Mouse (Mus musculus) left cerebral cortex, adult 18-20 months (tissue): Measurements from ENCODE around the gene Izumo1. TPM values are rescaled to one million over a fixed set of nuclear protein-coding genes. Genes with fewer than 3 reads are reported as not detected.

Source experiments
- DNase-seq, 2 experiments: peaks; one replicate each; pipeline ENCODE4 v3.0.0; 2021 to 2022; ENCODE audit warnings: low spot score in 2 of 2, mixed read lengths in 1 of 2
- long read RNA-seq, 2 experiments: library from polyadenylated mRNA; stranded (forward); transcript quantifications; one replicate each; pipeline ENCODE4 v2.0.0; 2021
- total RNA-seq, 2 experiments: library from RNA; stranded (reverse); gene quantifications; 2 replicates each; pipeline ENCODE4 v1.2.3; 2021

Gene Izumo1
- under 1 TPM in 1 of 2 experiments, not detected in 1; 0.21 TPM for total RNA-seq
- long read RNA-seq, experiment 1 = 0 reads
- long read RNA-seq, experiment 2 = 0 reads

DNA sequence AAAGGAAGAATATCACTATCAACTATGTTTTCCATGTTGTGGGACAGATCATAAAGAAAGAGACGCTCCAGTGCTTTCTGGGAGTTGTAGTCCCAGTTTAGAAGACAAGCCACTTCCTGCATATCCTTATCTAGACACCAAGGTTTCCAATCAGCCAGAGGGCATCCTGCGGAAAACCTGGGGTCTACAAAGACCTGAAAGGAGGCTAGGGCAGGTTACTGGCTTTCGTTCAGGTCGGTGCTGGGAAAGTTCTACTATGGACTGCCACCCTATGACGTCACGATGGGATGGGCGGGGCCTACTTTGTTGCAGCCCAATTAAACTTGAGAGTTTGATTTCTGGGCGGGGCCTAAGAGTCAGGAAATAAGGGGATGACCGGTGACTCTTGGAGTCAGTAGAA is at the start of gene Izumo1:
Gene Izumo1 (plus strand): TSS at position 369 of the 400 bp plus-strand sequence.
- DNase-seq = no peak

DNA sequence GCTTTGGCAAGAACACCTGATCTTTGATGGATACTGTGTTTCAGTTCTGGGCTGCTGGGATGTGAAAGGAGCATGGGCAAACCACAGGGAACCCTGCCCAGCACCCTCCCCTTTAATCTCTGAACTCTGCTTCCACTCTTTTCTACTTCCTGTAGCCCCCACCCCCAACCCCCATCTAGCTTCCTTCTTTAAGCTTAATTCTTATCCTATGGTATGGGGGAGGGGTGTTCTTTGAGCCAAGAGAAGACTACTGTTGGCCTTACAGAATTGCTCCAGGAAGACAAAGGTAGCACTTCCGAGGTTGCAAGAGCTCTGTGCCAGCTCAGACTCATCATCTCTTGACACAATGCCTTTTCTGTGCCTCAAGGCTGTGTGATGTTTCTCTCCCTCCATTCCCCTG is 49.6 kb upstream of the Izumo1 start:
- DNase-seq = no peak

DNA sequence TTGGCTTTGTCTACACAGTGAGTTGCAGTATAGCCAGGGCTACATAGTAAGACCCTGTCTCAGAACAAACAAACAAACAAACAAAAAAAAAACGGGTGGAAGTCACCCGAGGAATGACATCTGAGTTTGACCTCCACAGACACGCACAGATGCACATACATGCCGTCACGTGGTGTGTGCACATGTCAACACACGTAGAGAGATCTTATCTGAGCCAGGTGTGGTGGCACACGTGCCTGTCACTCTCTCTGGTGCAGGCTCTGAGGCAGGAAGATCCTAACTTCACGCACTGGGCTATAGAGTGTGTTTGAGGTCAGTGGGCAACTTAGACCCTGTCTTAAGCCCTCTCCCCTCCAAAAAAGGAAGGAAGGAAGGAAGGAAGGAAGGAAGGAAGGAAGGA is 47.7 kb upstream of the Izumo1 start:
- no peak for DNase-seq

DNA sequence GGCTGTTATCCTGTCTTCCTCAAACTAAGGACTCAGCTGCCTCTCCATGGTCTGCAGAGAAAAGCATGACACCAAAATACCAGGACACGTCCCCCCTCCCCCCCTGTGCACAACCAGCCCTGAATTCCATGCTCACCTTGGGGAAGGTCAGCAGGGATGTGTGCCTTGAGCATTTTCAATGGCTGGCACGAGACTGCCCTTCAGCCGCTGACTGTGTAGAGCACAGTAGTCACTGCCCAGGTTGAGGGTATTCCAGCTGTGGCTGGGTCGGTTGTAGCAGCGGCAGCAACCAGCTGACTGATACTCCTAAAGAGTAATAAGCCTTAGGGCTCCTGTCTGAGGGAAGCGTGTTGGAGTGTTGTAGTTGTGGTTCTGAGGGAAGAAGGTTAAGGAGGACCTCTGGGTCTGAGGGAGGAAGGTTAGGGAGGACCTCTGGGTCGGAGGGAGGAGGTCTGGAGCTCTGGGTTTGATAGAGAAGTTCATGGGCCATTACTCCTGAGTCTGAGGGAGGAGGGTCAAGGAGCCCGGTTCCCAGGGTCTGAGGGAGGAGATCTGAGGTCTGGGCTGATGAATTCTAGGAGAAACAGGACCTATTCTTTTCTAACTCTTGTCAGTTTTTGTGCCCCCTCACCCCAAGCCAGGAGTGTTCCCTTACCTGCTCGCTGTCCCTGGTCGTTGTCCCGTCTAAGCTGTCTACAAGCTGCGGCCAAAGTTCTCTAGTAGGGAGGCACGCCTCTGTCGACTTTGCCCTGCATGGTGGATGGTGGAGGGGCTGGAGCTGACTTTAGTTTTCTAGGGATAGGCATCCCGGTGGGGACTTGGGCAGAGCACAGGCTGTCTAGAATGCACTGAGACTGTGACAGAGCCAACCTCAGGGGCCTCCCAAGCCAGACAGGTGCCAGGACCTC is 46.9 kb upstream of the Izumo1 start:
- no peak for DNase-seq

DNA sequence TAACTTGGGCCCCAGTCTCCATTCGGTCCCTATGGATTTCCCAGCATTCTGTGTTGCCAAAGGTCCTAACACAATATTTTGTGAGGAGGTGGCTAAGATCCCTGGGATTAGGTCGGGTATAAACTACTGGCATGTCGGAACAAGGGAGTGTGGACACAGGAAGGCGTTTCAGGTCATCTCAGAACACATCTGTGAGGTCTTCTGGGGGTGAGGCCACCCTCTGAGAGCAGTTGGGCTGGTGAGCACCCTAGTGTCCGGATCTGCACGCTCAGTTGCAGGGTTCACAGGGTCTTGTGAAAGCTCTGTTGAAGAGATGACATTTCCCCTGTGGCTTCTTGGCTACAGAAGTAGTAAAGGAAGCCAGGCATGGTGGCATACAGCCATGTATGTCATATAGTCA is 35.7 kb upstream of the Izumo1 start:
- no peak for DNase-seq

DNA sequence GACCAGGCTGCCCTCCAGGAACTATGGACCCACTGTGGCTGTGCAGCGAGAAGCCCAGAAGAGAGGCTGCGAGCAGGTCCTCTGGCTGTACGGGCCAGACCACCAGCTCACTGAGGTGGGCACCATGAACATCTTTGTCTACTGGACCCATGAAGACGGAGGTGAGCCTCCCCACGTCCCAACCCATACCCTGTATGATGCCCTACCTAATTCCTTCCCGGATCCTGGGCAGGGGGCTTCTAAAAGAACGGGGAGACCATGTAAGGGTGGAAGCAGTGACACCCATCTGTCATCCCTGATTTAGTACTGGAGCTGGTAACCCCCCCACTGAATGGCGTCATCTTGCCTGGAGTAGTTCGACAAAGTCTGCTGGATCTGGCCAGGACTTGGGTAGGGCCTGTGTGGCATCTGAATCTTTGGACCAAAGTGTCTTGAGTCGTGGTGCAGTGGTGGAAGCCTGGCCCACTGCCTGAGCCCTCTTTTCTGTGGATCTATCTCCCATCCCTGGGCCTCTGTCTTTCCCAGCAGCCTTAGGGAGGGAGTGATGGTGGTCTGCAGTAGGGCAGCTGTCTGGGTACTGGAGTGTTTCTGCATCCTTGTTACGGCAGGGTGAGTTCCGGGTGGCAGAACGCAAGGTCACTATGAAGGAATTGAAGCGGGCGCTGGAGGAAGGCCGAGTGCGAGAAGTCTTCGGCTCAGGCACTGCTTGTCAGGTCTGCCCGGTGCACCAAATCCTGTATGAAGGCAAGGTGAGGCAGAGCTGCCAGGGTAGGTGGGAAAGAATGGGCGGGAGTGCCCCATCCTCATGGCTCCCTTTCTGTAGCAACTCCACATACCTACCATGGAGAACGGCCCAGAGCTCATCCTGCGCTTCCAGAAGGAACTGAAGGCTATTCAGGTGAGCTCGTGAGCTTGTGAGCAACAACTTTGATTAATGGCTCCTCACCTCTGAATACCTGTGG is 33.7 kb upstream of the Izumo1 start:
- DNase-seq = no peak

DNA sequence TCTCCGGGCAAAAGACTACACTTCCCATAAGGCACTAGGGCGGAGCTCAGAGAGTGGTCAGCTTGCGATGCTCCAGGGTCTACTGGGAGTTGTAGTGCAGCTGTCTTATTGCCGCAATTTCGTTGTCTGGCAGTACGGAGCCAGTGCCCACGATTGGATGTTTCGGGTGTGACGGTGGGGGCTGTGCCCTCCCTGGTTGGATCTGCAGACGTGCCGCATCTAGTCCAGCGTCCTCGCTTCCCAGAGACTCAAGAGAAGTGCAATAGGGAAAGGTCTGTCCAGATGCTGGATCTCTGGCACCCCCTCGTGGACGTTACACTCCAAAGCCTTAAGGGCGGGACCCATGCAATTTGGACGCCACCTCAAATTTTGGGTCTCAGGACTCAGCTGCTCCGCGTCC is 32.4 kb upstream of the Izumo1 start:
- peak; percentile 92 to 97 for DNase-seq

DNA sequence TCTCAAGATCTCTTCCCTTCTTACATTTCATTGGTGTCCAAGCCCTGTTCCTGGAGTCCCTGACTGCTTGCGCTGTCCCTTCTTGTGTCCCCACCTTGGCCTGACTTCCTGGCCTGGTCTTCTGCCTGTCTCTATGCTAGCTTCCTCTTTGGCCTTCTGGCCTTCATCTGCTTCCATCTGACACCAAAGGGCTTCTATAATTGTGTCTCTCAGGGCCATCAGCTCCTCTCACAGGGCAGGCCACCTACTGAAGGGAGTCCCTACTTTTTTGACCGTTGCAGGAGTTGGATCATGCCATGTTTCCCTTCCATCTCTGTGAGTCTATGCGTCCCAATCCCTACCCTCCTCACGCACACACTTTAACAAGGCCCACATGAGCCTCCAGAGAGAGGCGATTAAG is 31.7 kb upstream of the Izumo1 start:
- no peak for DNase-seq

DNA sequence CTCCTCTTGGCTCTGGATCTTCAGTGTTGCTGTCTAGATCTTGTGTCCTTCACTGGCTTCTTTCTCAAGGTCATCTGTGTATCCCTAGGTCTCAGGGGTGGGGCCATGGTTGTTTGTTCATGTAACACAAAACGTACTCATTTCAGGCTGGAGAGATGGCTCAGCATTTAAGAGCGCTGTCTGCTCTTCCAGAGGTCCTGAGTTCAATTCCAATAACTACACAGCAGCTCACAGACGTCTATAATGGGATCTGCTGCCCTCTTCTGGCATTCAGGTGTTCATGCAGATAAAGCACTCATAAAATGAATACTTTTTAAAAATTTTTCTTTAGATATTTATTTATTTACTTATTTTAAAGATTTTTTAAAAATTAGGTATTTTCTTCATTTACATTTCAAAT is 30.7 kb upstream of the Izumo1 start:
- DNase-seq = no peak

DNA sequence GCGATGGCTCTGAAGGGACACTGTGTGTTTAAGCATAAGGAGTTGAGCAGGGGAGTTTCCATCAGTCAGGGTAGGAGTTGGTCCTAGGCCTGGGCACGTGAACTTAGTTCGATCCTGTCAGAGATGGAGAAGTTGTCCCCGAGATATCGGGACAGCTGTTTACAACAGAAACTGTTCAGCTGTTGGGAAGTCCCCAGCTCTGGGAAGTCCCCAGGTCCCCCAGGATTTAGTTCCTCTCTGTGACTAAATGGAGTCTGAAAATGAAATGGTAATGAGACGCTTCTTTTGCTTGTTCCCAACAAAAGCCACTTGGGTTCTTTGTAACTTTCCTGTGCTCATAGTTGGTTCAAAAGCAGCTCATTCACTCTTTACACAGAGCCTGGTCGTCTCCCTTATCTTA is 29.7 kb upstream of the Izumo1 start:
- DNase-seq = no peak

DNA sequence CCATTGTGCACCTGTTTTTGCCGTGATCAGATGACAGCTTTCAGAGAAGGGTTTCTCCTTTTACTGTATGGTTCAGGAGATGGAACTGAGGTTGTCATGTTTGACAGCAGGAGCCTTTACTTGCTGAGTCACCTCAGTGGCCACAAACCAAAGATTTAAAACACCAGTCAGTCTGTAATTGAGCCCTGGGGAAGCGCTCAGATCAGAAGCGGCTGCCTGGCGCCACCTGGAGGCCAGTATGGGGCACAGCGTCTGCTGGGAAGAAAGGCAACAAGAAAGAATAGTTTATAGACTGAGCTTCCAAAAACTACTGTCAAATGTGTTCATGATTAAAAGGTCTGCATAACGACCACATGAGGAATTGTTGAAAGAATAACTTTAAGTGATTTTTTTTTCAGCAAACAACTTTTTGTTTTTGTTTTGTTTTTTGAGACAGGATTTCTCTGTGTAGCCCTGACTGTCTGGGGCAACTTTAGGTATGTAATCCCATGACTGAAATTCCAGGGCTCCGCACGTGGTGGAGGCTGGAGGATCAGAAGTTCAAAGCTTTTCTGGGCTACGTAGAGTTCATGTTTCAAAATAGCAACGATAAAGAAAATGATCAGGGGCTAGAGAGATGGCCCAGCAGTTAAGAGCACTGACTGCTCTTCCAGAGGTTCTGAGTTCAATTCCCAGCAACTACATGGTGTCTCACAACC is 28.3 kb upstream of the Izumo1 start:
- peak; percentile 76 to 78 for DNase-seq

DNA sequence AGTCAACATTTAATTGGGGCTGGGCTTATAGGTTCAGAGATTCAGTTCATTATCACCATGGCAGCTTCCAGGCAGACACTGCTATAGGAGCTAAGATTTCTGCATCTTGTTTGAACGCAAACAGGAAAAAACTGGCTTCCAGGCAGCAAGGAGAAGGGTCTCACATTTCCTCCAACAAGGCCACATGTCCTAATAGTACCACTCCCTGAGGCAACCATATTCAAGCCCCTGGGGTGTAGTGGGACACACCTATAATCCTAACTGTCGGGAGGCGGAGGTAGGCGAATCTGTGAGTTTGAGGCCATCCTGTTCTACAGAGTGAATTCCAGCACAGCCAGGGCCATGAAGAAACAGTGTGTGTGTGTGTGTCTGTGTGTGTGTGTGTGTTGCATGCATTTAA is 26.4 kb upstream of the Izumo1 start:
- DNase-seq = no peak

DNA sequence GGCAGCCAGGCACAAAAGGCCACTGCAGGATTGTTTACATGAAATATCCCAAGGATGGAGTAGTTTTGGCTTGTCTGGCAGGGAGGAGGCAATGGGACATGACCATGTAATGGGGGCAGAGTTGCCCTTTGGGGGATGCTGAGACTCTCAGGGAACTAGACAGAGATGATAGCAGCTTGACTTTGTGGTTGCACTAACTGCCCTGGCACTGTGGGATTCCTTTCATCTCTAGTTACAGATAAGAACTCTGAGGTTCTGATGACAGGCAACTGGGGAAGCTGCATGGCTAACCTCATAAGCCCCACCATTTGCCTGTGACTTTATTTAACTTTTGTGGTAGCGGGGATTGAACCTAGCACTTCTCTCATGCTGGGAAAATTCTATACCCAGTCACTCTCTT is 25.5 kb upstream of the Izumo1 start:
- no peak for DNase-seq

DNA sequence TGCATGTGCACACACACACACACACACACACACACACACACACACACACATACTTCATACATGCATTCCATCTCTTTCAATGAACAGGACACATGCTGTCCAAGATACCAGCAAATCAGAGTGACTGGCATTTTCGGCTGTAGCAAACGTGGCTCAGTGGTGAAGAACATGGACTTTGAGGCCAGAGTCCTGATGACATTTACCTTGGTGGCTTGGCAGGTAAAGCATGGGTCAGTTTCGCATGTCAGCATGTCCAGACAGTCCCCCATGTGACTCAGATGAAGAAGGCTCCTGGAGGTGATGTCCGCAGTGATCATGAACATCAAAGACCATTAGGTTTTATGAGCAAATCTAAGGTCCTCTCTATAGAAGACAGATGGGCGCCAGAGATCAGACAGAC is 24.6 kb upstream of the Izumo1 start:
- DNase-seq = no peak

DNA sequence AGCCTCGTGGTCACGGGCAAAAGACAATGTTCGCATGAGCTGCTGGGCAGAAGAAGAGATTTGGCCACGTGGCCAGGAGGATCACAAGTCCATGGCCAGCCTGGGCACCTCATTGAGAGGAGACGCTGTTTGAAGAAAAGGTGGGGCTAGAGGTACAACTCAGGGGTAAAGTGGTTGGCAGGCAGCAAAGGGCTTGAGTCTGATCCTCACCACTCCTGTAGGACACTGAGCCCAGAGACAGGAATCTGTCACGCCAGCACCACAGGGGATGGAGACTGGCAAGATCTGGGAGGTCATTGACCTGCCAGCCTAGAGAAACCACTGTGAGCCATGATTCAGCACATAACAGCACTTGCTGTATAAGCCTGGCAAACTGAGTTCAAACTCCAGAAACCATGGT is 24.1 kb upstream of the Izumo1 start:
- DNase-seq = no peak

DNA sequence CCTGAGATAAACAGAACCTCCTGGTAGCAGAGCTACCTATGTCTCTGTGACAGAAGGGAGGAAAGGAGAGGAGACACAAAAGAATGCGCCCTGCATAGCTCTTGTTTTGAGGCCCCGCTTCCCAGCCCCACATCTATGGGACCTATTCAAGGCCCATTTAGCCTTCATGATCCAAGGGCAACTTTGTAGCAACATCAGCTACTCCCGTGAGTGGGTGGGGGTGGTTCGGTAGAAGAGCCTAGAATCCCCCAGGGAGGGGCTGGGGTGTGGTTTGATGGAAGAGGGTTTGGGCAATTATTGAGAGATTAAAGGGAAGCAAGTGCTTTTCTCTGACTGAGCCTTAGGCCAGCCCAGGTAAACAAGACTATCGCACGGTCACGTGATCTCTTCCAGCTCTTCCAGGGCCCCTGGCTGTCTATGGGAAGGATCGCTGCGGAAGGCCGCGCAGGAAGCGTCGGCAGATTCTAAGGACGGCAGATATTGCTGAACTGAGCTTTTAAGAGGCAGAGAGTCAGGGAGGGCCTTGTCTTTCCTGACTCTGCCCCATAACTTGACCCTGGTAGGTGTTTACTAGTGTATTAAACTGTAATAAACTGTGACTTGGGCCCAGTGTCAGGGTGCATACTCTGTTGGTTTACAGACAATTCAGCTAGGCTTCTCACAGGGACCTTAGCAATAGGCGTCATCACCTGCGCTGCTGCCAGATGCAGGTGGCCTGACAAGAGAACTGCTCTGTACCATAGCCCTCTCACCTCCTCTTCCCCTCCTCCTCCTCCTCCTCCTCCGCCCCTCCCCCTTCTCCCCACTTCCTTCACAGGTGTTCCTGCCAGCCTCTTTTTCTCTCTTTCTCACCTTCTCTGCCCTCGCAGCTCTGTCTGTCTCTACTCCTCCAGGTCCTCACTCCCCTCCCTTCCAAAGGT is 22.4 kb upstream of the Izumo1 start:
- no peak for DNase-seq

DNA sequence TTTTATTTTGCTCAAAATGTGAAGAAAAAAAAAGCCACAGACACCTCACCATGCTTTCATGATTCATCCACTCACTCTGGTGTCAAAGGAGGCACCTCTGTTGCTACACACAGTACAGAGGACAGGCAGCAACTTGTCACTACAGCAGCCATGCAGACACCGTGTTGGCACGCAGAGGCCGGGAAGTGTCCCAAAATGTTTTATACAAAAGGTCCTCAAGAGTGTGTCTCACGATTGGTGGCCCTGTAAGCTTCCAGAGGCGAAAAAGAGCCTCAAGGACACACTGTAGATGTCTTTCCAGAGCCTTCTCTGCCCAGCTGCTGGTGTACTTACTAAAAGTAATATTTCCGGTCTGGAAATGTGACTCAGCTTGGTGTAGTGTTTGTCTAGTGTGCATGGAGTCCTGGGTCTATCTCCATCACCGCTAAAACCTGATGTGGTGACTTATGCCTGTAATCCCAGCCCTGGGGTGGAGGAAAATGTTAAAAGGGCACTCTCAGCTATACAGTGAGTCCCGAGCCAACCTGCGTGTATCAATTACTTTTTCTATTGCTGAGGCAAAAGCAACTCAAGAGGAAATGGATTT is 15.8 kb upstream of the Izumo1 start:
- no peak for DNase-seq

DNA sequence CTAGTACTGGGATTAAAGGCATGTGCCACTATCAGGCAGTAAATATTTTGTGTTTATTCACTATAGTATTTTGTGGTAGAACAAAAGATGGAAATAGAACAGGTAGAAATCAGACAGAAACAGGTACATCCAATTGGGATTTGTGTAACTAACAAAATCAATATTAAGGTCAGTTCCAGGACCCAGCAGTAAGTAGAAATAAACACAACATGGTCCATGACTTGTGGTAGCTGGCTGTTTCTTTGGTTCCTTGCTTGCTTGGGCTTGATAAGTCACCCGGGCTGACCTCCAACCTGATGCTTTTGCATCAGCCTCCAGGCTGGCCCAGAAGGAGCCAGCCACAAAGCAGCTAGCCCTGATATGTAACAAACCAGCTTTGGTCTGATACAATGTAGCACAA is 12.1 kb upstream of the Izumo1 start:
- no peak for DNase-seq

DNA sequence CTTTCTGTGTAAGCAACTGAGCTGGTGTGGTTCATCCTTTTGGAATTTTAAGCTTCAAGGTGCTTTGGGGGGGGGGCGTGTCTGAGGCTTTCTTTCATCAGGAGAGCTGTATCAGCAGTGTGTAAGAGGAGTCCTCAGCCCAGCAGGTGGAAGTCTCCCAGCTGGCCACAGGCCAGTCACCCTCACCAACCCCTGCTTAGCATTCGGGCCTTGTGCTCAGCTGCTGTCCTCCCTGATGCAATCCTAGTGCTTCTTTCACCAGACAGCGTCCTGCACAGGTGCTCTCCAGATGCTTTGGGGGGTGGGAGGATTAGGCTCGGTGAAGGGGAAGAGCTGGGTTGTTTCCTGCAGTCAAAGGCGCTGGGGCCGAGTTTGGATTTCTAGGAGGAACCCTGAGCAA is 5.3 kb upstream of the Izumo1 start:
- DNase-seq = no peak
